ENCODE assay signal across 7 mouse cellular contexts in genomic region chr11:107994487-107994886, GRCm38 (mm10).
DNase-seq lines count a peak whose midpoint lies in the region; ATAC-seq and TF ChIP-seq lines count a peak whose summit lies in the region.

No protein-coding gene starts in this region.

- H3K4me3 ChIP-seq in E14TG2a.4 (replicated peaks; ENCODE audit: low read length): no peak overlapping the region
- H3K4me3 ChIP-seq in forebrain, embryonic 11.5 days (ENCODE audit: low read depth, low read length): no peak overlapping the region
- no peak overlapping the region for H3K4me3 ChIP-seq in kidney, postnatal 0 days (replicated peaks; ENCODE audit: low read depth, low read length)
- no peak overlapping the region for H3K4me3 ChIP-seq in liver, embryonic 13.5 days (replicated peaks)

- ATAC-seq in forebrain, embryonic 11.5 days (replicated peaks; ENCODE audit: low FRiP score): no peak
- no peak for ATAC-seq in kidney, postnatal 0 days (replicated peaks; ENCODE audit: low FRiP score, low read depth)
- no peak for ATAC-seq in liver, embryonic 13.5 days (ENCODE audit: low read depth)

- peak; percentile 74 for DNase-seq in 416B (ENCODE audit: low read depth)
- peak; percentile 32 for DNase-seq in c-Kit-negative CD71-positive TER-119-positive erythroid progenitor cells, embryonic 14.5 days (ENCODE audit: low read depth, low spot score)
- peak; percentile 64 for DNase-seq in forebrain, embryonic 11.5 days (ENCODE audit: low spot score)
- peak; percentile 88 for DNase-seq in kidney, postnatal 0 days (ENCODE audit: low spot score)
- DNase-seq in liver, embryonic 13.5 days: peak; percentile 18
- DNase-seq in right cerebral cortex, postnatal 25 days: peak; percentile 40

- peaks cover 83% of the 10 kb centered on the region for H3K4me1 ChIP-seq in E14TG2a.4 (replicated peaks; ENCODE audit: low read depth, low read length)
- no peaks in the 10 kb centered on the region for H3K4me1 ChIP-seq in forebrain, embryonic 11.5 days (replicated peaks; ENCODE audit: control insufficient read depth, insufficient read depth, low read length)
- H3K4me1 ChIP-seq in kidney, postnatal 0 days (replicated peaks; ENCODE audit: insufficient read depth, low read length): no peaks in the 10 kb centered on the region
- peaks cover 42% of the 10 kb centered on the region for H3K4me1 ChIP-seq in liver, embryonic 13.5 days (replicated peaks)

- TF ChIP-seq CTCF in E14TG2a.4 (conservative IDR thresholded peaks at IDR 0.05; ENCODE audit: low read length): peak; percentile 72
- peak; percentile 82 for TF ChIP-seq CTCF in kidney, postnatal 0 days (IDR thresholded peaks at IDR 0.05; ENCODE audit: low read depth)

- no peak overlapping the region for H3K4me2 ChIP-seq in forebrain, embryonic 11.5 days (ENCODE audit: low read depth, low read length, severe bottlenecking)
- no peak overlapping the region for H3K4me2 ChIP-seq in kidney, postnatal 0 days (ENCODE audit: low read length)
- no peak overlapping the region for H3K4me2 ChIP-seq in liver, embryonic 13.5 days

- H3K27me3 ChIP-seq in E14TG2a.4 (ENCODE audit: insufficient read depth, low read length): 0 out of 2 replicates have a peak, but pooled peaks cover 3% of the 10 kb centered on the region
- H3K27me3 ChIP-seq in forebrain, embryonic 11.5 days (ENCODE audit: control insufficient read depth, insufficient read depth, low read length): no peaks in the 10 kb centered on the region
- no peaks in the 10 kb centered on the region for H3K27me3 ChIP-seq in kidney, postnatal 0 days (ENCODE audit: insufficient read depth, low read length)
- H3K27me3 ChIP-seq in liver, embryonic 13.5 days: no peaks in the 10 kb centered on the region

- H3K9me3 ChIP-seq in E14TG2a.4 (ENCODE audit: low read length): no peaks in the 10 kb centered on the region
- H3K9me3 ChIP-seq in forebrain, embryonic 11.5 days (ENCODE audit: control insufficient read depth, low read length): no peaks in the 10 kb centered on the region
- no peaks in the 10 kb centered on the region for H3K9me3 ChIP-seq in kidney, postnatal 0 days (replicated peaks; ENCODE audit: low read length)
- H3K9me3 ChIP-seq in liver, embryonic 13.5 days (replicated peaks): no peaks in the 10 kb centered on the region

- no peaks in the 10 kb centered on the region for H3K36me3 ChIP-seq in E14TG2a.4 (ENCODE audit: insufficient read depth, low read length)
- no peaks in the 10 kb centered on the region for H3K36me3 ChIP-seq in forebrain, embryonic 11.5 days (ENCODE audit: control insufficient read depth, insufficient read depth, low read length)
- no peaks in the 10 kb centered on the region for H3K36me3 ChIP-seq in kidney, postnatal 0 days (ENCODE audit: insufficient read depth, low read length)
- no peaks in the 10 kb centered on the region for H3K36me3 ChIP-seq in liver, embryonic 13.5 days

- no peak overlapping the region for H3K27ac ChIP-seq in forebrain, embryonic 11.5 days (ENCODE audit: low read depth, low read length)
- H3K27ac ChIP-seq in kidney, postnatal 0 days: no peak overlapping the region
- H3K27ac ChIP-seq in liver, embryonic 13.5 days: no peak overlapping the region

- no peak overlapping the region for H3K9ac ChIP-seq in forebrain, embryonic 11.5 days (ENCODE audit: low read length)
- H3K9ac ChIP-seq in kidney, postnatal 0 days (ENCODE audit: low read depth, low read length): no peak overlapping the region
- no peak overlapping the region for H3K9ac ChIP-seq in liver, embryonic 13.5 days

- 46% methylated on average over 6 of the region's 6 CpGs for WGBS in forebrain, embryonic 11.5 days
- WGBS in kidney, postnatal 0 days: 54% methylated on average over 6 of the region's 6 CpGs
- 57% methylated on average over 6 of the region's 6 CpGs for WGBS in liver, embryonic 13.5 days (ENCODE audit: insufficient replicate concordance)

Comparison
In these comparisons a context has a peak if more than half of its experiments do, and no peak if none do; other contexts are left out.
1. DNase-seq: peak in every context shown above with its lines; median percentile 88 in kidney, postnatal 0 days; 74 in 416B; 64 in forebrain, embryonic 11.5 days; 40 in right cerebral cortex, postnatal 25 days; 32 in c-Kit-negative CD71-positive TER-119-positive erythroid progenitor cells, embryonic 14.5 days; 18 in liver, embryonic 13.5 days.